Mouse (Mus musculus) forebrain, embryonic 14.5 days (tissue): ENCODE measurements around the gene Jkamp. TPM values are rescaled to one million over a fixed set of nuclear protein-coding genes. Genes with fewer than 3 reads are reported as not detected.

Source experiments
- ATAC-seq: fragments of 200-750 bp; cut with Nextera tagmentation; 2 replicates; pipeline ENCODE4 v1.8.0; 2017; ENCODE audit warnings: mild to moderate bottlenecking, moderate library complexity
- DNase-seq: peaks from one replicate; pipeline ENCODE4 v3.0.0-alpha.2; 2015; ENCODE audit warnings: low spot score
- H3K27ac ChIP-seq: fragments of 300-500 bp; sonication (generic); 2 replicates; pipeline ENCODE4 v1.5.1; 2014; ENCODE audit warnings: low read depth, mild to moderate bottlenecking, control low read depth, low read length, moderate library complexity
- H3K27me3 ChIP-seq: fragments of 300-500 bp; sonication (generic); replicated peaks from 2 replicates; pipeline ENCODE4 v1.6.1; 2014; ENCODE audit warnings: low read length, control low read depth, mixed read lengths; ENCODE audit not compliant: control insufficient read depth, insufficient read depth
- H3K36me3 ChIP-seq: fragments of 300-500 bp; sonication (generic); 2 replicates; pipeline ENCODE4 v1.6.1; 2014; ENCODE audit warnings: low read length, control low read depth; ENCODE audit not compliant: control insufficient read depth, insufficient read depth
- H3K4me1 ChIP-seq: fragments of 300-500 bp; sonication (generic); 2 replicates; pipeline ENCODE4 v1.6.1; 2014; ENCODE audit warnings: antibody characterized with exemption, low read length, control low read depth; ENCODE audit not compliant: control insufficient read depth, insufficient read depth
- H3K4me2 ChIP-seq: fragments of 300-500 bp; sonication (generic); 2 replicates; pipeline ENCODE4 v1.6.1; 2014; ENCODE audit warnings: mild to moderate bottlenecking, control low read depth, low read length
- H3K4me3 ChIP-seq: fragments of 300-500 bp; sonication (generic); 2 replicates; pipeline ENCODE4 v1.5.1; 2014; ENCODE audit warnings: low read depth, low read length, control low read depth
- H3K9ac ChIP-seq: fragments of 300-500 bp; sonication (generic); 2 replicates; pipeline ENCODE4 v1.6.1; 2014; ENCODE audit warnings: mild to moderate bottlenecking, low read length, control low read depth, moderate library complexity
- H3K9me3 ChIP-seq: fragments of 300-500 bp; sonication (generic); replicated peaks from 2 replicates; pipeline ENCODE4 v1.6.1; 2016; ENCODE audit warnings: low read length, control low read depth, mixed read lengths; ENCODE audit not compliant: control insufficient read depth
- WGBS: fragments of 180-500 bp; shearing (Covaris S2); extraction: QIAGEN DNeasy Blood & Tissue Kit; methylation state at CpG from one replicate; pipeline ENCODE4 v1.1.7; 2014; 5-methylcytosine and 5-hydroxymethylcytosine counted together
- polyA plus RNA-seq: library from polyadenylated mRNA; unstranded; fragments of >200 nt; fragmentation: Nextera tagmentation; extraction: Ambion mirVana; gene quantifications from 2 replicates; pipeline ENCODE4 v1.2.1, GENCODE M21; 2014

Gene Jkamp
- polyA plus RNA-seq, 1 experiment from 2014 or later: 87.1 TPM

GRCm38 (mm10) chr12:72082370-72082769, 3.0 kb upstream of the Jkamp start:
- no peak overlapping the region for H3K4me2 ChIP-seq
- ATAC-seq (no peak), DNase-seq (no peak)
- WGBS: 39% methylated on average over 18 of the region's 18 CpGs
- H3K4me1 ChIP-seq: peaks cover 2% of the 10 kb centered on the region
- no peak overlapping the region for H3K27ac ChIP-seq
- H3K9me3 ChIP-seq: no peaks in the 10 kb centered on the region
- no peak overlapping the region for H3K9ac ChIP-seq
- H3K36me3 ChIP-seq: no peaks in the 10 kb centered on the region
- H3K27me3 ChIP-seq: no peaks in the 10 kb centered on the region
- H3K4me3 ChIP-seq: no peak overlapping the region

DNA sequence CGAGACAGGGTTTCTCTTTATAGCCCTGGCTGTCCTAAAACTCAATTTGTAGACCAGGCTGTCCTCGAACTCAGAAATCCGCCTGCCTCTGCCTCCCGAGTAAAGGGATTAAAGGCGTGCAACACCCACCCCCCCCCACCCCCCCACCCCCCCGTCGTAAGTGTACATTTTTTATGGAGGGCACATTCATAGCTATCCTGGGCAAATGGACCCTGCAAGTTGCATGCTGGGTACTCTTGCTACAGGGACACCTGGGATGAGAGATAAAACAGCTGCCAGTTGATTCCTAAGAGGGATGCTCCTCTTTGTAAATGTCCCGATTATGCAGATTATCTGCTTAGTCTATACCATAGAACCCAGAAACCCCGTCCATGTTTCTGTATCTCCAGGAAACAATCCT, 2.1 kb upstream of the Jkamp start:
- no peak overlapping the region for H3K4me2 ChIP-seq
- H3K4me3 ChIP-seq: no peak overlapping the region
- no peak for ATAC-seq
- WGBS: 87% methylated on average over 9 of the region's 9 CpGs
- no peak overlapping the region for H3K9ac ChIP-seq
- no peaks in the 10 kb centered on the region for H3K27me3 ChIP-seq
- no peaks in the 10 kb centered on the region for H3K36me3 ChIP-seq
- no peak for DNase-seq
- no peak overlapping the region for H3K27ac ChIP-seq
- H3K9me3 ChIP-seq: no peaks in the 10 kb centered on the region
- peaks cover 10% of the 10 kb centered on the region for H3K4me1 ChIP-seq

DNA sequence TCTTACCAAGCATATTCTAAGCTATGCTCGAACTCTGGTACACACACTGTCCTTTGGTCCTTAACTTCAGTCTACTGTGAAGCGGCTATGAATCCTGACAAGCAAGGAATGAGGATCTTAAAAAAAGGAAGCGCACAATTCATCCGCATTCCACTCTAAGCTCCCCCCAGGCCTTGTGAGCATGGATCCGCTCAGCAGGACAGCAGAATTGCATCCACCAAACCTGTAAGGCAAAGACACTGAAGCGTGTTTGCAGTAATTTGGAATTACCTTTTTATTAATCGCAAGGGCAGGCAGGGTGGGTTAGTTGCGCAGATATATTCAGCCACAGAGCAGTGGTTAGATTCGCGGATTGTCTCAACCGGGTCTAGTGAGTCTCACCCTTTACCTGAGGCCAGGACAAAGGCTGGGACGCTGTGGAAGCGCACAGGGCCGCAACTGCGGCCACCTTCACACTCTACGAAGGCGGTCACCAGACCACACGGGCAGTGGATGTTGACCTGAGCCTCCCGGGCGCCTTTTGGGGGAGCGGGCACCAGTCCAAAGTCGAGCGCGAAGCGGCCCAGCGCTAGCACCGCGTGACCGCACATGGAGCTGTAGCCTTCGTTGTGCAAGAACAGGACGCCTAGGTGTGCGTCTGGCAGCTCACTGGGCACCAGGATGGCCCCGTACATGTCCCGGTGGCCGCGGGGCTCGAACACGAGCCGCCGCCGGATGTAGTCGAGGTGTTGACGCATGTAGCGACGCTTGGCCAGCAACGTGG, 947 bp upstream of the Jkamp start:
- H3K4me2 ChIP-seq: peak overlapping the region; percentile 84
- 3% methylated on average over 46 of the region's 46 CpGs for WGBS
- H3K9me3 ChIP-seq: no peaks in the 10 kb centered on the region
- H3K9ac ChIP-seq: peak overlapping the region; percentile 70
- no peaks in the 10 kb centered on the region for H3K36me3 ChIP-seq
- H3K27me3 ChIP-seq: no peaks in the 10 kb centered on the region
- ATAC-seq: no peak
- H3K4me1 ChIP-seq: peaks cover 10% of the 10 kb centered on the region
- peak; percentile 42 for DNase-seq
- peak overlapping the region; percentile 97; the same call in 1 of the 2 replicates for H3K27ac ChIP-seq
- H3K4me3 ChIP-seq: peak overlapping the region; percentile 71

DNA sequence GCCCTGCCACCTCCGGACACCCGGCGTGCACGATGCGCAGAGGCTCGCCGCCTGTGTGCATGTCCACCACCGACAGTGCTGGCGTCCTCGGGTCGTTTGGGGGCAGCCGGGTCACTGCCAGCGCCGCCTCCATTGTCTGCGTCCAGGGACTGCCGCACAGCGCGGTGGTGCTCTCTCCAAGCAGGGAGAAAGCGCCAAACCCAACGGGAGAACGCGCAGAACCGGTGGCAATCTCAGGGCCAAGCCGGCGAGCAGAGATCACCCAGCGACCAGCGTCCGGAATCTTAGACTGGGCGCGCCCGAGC, 413 bp upstream of the Jkamp start:
- peaks cover 10% of the 10 kb centered on the region for H3K4me1 ChIP-seq
- H3K36me3 ChIP-seq: peaks cover 3% of the 10 kb centered on the region; the same call in 1 of the 2 replicates
- H3K4me2 ChIP-seq: peak overlapping the region; percentile 84
- under 1% methylated on average over 31 of the region's 31 CpGs for WGBS
- H3K27ac ChIP-seq: peak overlapping the region; percentile 97; the same call in 1 of the 2 replicates
- no peaks in the 10 kb centered on the region for H3K27me3 ChIP-seq
- no peaks in the 10 kb centered on the region for H3K9me3 ChIP-seq
- H3K4me3 ChIP-seq: peak overlapping the region; percentile 71
- DNase-seq (no peak), ATAC-seq (no peak)
- H3K9ac ChIP-seq: peak overlapping the region; percentile 70

DNA sequence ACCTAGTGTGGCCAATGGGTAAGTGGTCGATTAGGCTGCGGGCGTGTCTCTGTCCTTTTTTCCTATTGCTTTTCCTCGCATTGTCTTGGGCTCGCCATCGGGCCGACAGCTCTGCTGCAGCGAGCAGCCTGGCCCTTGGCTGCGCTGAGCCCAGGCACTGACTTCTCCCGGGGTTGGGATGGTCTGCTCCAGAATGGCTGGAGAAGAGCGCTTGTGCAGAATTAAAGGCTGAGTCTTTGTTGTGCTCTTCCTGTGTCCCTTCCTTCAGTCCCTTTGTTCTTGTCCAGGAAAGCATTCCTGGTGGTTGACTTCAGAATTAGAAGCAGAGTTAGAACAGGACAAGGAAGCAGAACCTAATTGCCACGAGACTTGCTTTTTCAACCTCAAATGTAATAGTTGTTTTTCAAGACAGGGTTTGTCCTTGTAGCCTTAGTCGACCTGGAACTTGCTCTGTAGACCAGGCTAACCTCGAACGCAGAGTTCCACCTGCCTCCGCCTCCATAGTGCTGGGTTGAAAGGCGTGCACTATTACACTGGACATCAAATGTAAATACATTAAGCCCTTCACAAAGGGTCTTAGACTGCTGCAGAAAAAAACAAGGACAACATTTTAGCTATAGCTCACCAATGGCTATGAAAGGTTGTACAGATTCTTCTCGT, 907 bp downstream of the Jkamp start:
- WGBS: under 1% methylated on average over 18 of the region's 18 CpGs
- no peak for ATAC-seq
- DNase-seq: no peak
- H3K4me1 ChIP-seq: peaks cover 10% of the 10 kb centered on the region
- H3K9ac ChIP-seq: peak overlapping the region; percentile 90
- H3K4me3 ChIP-seq: peak overlapping the region; percentile 71
- H3K4me2 ChIP-seq: peak overlapping the region; percentile 84
- no peaks in the 10 kb centered on the region for H3K9me3 ChIP-seq
- H3K36me3 ChIP-seq: peaks cover 11% of the 10 kb centered on the region
- H3K27ac ChIP-seq: peak overlapping the region; percentile 97
- no peaks in the 10 kb centered on the region for H3K27me3 ChIP-seq

GRCm38 (mm10) chr12:72089802-72090201, 4.4 kb downstream of the Jkamp start:
- H3K4me2 ChIP-seq: no peak overlapping the region
- DNase-seq: no peak
- H3K9ac ChIP-seq: no peak overlapping the region
- H3K27me3 ChIP-seq: no peaks in the 10 kb centered on the region
- H3K9me3 ChIP-seq: no peaks in the 10 kb centered on the region
- peaks cover 46% of the 10 kb centered on the region for H3K36me3 ChIP-seq
- no peak overlapping the region for H3K27ac ChIP-seq
- H3K4me3 ChIP-seq: no peak overlapping the region
- peaks cover 10% of the 10 kb centered on the region for H3K4me1 ChIP-seq
- no peak for ATAC-seq
- WGBS: 92% methylated on average over 4 of the region's 4 CpGs

GRCm38 (mm10) chr12:72096966-72097365, 11.6 kb downstream of the Jkamp start:
- no peak overlapping the region for H3K27ac ChIP-seq
- WGBS: 94% methylated on average over 8 of the region's 8 CpGs
- H3K27me3 ChIP-seq: no peaks in the 10 kb centered on the region
- H3K9ac ChIP-seq: no peak overlapping the region
- peaks cover 85% of the 10 kb centered on the region for H3K36me3 ChIP-seq
- ATAC-seq: no peak
- H3K4me2 ChIP-seq: no peak overlapping the region
- H3K4me1 ChIP-seq: no peaks in the 10 kb centered on the region
- no peak overlapping the region for H3K4me3 ChIP-seq
- no peak for DNase-seq
- H3K9me3 ChIP-seq: no peaks in the 10 kb centered on the region

GRCm38 (mm10) chr12:72102776-72103175, 17.4 kb downstream of the Jkamp start:
- H3K4me1 ChIP-seq: no peaks in the 10 kb centered on the region
- DNase-seq (no peak), ATAC-seq (no peak)
- WGBS: 91% methylated on average over 6 of the region's 6 CpGs
- H3K4me2 ChIP-seq: no peak overlapping the region
- H3K27ac ChIP-seq: no peak overlapping the region
- H3K9me3 ChIP-seq: no peaks in the 10 kb centered on the region
- H3K27me3 ChIP-seq: no peaks in the 10 kb centered on the region
- no peak overlapping the region for H3K9ac ChIP-seq
- H3K36me3 ChIP-seq: peaks cover 30% of the 10 kb centered on the region
- no peak overlapping the region for H3K4me3 ChIP-seq

DNA sequence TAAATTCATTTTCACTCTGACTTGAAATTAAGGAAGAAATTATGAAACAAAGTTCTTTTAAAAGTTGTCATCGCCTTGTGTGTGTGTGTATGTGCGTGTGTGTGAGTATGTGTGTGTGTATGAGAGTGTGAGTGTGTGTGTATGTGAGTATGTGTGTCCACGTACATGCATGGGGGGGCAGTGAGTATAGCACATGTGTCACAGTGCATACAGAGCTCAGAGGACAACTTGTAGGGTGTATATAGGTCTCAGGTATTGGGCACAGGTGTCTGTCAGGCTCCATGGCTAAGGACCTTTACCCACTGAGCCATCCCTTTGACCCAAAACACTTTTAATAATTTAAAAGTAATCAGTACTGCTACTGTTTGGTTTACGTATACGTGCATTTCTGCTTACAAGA, 18.6 kb downstream of the Jkamp start:
- Histone ChIP-seq H3K27ac (no peak overlapping the region), H3K4me1 (no peaks in the 10 kb centered on the region), H3K36me3 (peaks cover 23% of the 10 kb centered on the region), H3K9ac (no peak overlapping the region), H3K9me3 (no peaks in the 10 kb centered on the region), H3K4me3 (no peak overlapping the region), H3K27me3 (no peaks in the 10 kb centered on the region), H3K4me2 (no peak overlapping the region)
- peak; percentile 64 for ATAC-seq
- WGBS: 82% methylated on average over 5 of the region's 5 CpGs
- no peak for DNase-seq
